Mouse (Mus musculus): ENCODE measurements around the gene Crybb2.

- TF ChIP-seq EP300 (IDR thresholded peaks at IDR 0.05; ENCODE audit: low read depth) = no peak
- no peak for TF ChIP-seq CTCF (IDR thresholded peaks at IDR 0.05; ENCODE audit: low read depth)
These were observed 31.3 kb downstream of the Crybb2 start for GRCm38 (mm10) chr5:113038601-113039000.

Measured in heart, postnatal 0 days (tissue).